Mouse (Mus musculus) adipocyte (in vitro differentiated cells): ENCODE data around the gene Tdp2.

Experiments
- DNase-seq: peaks from one replicate; pipeline ENCODE4 v3.0.0-alpha.2; 2016; ENCODE audit warnings: low spot score

The Tdp2 gene

DNA sequence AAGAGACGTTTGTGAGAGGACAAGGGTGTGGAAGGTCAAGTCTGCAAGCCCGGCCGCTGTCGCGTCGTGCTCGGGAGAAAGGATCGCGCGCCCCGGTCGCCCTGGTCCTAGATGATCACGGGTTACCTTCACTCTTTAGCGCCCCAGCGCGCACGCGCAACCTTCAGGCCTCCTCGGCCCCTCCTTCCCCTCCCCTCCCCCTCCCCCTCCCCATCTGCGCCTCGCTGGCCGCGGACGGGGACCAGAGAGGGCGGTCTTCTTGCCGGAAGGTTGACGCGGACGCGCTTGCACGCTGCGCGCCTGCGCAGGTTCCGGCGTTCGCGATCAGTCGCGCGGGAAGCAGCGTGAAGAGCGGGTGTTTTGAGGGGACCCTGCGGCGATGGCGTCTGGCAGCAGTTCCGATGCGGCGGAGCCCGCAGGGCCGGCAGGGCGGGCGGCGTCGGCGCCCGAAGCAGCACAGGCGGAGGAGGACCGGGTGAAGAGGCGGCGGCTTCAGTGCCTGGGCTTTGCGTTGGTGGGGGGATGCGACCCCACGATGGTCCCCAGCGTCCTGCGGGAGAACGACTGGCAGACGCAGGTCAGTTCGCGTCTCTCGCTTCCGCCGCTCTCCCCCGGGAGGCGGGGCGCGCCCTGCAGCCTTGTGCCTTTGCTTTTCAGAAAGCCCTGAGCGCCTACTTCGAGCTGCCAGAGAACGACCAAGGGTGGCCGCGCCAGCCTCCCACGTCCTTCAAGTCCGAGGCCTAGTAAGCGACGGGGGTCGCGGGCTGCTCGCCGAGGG is at the start of gene Tdp2, which contains the start of gene Acot13:
TSS of gene Tdp2 (plus strand) at position 327 of the 778 bp plus-strand sequence.
TSS of gene Acot13 (minus strand) at position 188 of the 778 bp plus-strand sequence.
- DNase-seq: peak; percentile 96

DNA sequence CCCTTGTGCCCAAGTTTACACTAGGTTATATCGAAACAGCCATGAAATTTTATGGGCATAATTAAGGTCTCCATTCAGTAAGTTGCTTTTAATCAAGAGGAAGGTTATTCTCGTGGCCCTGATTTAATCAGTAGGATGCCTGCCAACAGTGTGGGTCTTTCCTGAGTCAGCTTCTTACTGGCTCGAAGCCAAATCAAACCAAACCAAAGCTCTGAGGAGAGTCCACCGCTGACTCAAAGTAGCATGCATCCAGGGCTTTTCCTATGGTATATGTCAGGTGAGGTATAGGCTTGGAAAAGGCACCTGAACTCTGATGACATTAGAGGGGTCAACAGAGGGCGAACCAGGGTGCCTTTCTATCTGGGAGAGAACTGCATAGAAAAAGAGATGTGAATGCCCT is 49.6 kb upstream of the Tdp2 start:
- DNase-seq: no peak

DNA sequence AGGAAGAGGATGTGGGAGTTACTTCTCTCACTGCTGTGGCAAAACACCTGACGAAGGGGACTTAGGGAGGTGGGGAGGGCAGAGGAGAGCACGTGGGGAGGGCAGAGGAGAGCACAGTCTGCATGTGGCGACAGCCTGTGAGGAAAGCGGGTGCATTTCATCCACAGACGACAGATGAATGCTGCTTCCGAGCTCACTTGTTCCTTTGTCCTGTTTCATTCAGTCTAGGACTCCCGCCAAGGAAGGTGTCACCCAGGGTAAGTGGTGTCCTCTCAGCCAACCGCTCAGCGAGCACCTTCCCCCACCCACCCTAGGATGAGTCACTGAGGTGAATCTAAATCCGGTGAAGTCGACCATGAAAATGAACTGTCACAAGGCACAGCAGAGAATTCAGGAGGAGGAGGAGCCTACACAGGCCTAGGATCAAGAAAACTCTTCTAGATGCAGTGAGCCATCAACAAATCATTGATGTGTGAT is 45.4 kb upstream of the Tdp2 start:
- DNase-seq: no peak

DNA sequence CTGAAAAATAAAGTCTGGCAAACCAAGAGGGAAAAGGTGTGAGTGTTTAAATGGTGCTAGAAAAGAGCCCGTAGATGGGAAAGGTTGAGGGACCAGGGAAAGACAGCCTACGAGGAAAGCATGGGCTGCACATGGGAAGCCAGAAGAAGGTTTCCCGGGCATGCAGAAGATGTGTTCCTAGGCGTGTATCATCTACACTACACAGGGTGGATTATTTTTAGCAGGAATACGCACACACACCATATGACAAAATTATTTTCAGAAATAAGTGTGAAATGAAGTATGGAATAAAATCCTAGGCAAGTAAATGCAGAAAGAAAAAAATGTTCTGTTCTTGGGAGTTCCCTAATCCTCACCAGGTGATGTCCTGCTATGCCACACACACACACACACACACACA is 44.0 kb upstream of the Tdp2 start:
- DNase-seq: no peak

DNA sequence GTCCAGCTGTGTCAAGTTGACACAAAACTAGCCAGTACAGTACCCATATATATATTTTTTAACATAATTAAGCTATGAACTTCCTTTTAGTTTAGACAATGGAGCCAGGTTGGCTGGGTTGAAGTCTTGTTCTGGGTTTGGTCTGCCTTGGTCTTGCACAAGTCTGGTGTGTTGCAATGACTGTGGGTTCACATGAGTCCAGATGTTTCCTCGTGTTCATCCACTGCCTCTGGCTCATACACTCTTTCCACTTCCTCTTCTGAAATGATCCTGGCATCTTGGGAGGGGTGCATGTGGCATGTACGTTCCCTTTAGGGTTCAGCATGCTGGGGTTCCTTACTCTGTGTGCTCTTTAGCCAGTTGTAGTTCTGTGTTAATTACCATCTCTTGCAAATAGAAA is 40.1 kb upstream of the Tdp2 start:
- DNase-seq: peak; percentile 82

DNA sequence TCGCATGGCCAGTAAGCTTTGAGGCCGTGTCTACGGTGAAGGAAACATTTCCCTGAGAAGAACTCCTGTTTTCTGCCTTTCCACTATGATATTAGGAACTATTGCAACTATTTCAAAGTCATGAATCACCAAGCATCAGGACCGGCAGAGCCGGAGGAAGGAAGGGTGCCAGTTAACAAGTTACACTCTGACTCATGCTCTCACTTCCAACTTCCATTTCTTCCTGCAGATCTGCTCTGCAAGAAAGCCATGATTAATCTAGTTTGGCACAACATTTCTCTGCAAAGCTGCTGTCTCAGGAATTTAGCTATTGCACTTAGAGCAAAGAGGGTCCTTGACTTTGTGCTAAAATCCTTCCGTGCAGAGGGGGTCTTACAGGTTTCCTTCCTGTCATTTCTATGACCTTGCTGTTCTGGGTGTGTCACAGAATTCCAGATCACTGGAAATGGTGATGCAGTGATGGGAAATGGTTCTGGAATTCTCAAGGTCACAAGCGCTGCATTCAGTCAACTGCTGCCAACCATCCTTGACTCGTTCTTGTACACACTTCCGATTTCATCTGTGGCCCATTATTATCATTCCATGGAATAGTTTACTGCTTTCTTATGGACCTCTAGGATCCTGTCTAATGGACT is 39.0 kb upstream of the Tdp2 start:
- DNase-seq: peak; percentile 73

DNA sequence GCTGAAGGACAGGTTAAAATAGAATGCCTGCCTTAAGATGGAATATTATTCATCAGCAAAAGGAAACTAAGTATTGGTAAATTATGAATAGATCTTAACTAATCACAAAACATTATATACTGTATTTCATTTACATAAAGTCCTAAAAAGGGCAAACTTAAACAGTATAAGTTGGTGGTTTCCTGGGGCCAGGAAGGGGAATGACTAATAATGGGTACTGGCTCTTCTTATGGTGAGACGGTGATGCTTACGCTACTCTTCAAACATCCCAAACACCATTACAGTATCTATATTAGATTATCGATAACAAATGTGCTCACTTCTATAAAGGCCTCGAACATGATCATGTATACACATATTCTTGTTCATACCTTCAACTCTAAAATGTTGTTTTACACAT is 32.8 kb upstream of the Tdp2 start:
- no peak for DNase-seq

DNA sequence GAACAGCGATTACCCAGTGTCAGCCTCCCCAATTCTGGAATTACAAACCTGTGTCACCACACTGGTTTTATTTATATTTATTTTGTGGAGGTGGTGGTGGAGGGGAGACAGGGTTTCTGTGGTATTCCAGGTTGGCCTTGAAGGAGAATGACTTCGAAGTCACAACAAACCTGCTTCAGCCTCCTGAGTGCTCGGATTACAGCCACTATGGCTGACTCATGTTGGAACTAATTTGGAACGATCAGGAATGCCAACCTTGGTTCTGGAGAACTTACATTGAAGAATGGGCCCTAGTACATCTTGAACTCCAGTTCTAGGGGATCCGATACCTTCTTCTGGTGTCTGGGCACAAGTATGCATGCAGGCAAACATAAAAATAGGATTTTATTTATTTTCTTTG is 32.1 kb upstream of the Tdp2 start:
- no peak for DNase-seq

DNA sequence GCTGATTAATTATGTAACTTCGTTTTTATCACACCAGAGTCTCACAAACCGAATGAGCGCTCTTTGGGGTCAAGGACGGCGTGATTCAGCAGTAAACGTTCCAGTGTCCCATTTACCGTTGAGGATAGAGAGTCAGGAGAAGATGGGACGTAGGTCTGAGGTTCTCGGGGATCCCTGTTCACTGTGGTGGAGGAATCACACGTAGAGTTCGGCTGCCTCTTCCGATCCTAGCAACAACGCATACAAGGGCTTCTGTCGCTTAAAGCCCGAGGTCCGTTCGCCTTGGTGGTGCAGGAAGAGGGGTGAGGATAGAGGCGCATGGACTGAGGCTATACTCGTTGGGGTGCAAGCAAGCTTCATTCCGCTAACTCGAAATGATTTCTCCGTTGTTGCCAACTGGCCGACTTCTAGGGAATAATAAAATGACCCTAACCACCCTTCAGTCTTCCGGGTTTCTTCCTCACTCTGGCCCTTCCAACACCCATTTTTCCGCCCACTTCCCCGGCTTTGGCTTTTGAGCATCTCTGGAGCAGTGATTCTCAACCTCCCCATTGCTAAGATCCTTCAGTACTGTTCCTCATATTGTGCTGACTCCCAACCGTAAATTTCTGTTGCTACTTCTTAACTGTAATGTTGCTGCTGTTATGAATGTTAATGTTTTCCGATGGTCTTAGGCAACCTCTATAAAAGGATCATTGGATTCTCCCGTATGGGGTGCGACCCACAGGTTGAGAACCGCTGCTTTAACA is 31.4 kb upstream of the Tdp2 start:
- no peak for DNase-seq

DNA sequence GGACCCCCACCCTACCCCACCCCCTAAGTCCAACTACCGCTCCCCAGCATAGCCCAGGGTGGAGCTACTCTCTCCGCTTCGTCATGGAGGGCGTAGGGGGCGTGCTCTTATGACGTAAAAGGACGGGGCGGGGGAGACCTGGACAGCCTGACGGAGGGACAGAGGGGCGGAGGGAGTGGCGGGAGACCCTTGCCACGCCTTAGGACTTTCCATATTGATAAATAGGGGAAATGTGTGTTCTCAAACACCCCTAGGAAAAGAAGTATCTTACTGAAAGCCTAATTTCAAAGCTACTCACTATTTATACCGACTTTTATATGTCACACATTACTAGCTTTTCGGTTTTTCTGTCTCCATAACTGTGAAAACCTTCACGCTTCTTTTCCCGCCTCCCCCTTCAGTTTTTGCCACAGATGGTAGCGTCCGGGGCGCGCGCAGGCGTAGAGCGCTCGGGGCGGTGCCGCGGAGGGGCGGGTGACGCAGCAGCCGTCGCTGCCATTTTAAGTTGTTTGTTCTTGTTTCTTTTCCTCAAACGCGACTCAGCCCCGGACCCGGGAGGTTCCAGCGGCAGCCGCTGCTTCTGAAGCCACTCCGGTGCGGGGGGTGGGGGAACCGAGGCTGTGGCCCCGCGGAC is 30.7 kb upstream of the Tdp2 start:
- peak; percentile 97 for DNase-seq

DNA sequence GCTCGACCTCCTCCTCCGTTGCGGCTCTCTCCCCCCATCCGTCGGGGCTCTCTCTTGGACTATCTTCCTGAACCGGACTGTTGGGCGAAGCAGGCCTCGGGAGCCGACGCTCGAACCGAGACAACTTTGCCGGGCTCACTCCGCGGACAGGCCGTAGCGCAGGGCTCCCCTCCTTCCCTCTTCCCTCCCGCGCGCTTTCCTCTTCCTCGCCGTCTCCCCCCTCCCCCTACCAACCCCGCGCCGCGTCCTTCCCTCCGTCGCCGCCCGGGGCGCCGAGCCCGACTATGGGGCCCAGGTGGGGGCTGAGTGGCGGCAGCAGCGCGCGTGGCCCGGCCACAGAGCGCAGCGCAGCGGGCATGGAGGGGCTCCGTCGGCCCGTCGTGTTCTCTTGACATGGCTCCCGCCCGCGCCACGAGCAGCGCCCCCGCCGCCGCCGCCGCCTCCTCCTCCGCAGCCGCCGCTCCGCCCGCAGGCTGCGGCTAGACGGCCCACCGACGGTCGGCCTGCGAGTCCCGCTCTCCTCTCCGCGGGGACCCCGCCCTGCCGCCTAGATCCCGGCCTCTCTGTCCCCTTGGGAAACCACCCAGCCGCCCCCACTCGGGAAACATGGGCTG is 30.1 kb upstream of the Tdp2 start, which contains the start of gene BC005537:
TSS of gene BC005537 (plus strand) at position 350 of the 614 bp plus-strand sequence.
- DNase-seq: no peak

DNA sequence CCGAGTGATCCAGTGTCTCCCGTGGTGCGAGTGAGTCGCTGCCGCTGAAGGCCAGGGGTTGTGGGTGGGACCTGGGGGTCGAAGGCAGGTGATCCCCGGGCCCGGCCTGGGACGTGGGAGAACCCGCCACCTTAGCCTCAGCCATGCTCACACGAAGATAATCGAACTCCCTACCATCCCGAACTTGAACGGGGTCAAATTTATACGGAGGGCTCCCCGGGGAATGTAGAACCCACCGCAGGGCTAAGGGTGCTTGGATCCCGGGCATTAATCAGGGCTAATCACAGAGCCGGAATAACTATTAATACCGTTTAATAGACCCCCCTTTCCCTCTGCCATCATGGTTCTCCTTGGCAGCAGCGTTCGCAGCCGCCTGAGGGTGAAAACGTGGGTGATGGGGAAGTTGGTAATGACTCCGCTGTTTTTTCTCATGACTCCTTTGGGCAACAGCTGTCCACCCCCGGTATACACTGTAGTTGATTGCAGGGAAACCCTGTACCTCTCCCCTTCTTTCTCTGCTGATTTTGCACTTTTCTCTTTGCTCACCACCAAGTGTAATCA is 29.3 kb upstream of the Tdp2 start:
- peak; percentile 47 for DNase-seq

DNA sequence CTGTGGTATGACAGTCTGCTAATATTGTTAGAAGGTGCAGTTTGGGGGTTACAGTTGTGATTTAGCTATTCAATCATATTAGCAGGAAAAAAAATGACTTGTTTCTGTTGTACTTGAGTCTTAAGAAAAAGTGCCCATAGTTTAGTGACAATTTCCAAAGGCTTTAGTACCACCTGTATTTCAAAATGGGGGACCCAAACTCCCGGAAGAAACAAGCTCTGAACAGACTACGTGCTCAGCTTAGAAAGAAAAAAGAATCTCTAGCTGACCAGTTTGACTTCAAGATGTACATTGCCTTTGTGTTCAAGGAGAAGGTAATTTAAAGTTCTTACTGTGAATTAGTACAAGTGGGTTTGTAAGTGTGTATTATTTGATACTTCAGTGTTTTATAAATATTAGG is 28.3 kb upstream of the Tdp2 start:
- DNase-seq: no peak

DNA sequence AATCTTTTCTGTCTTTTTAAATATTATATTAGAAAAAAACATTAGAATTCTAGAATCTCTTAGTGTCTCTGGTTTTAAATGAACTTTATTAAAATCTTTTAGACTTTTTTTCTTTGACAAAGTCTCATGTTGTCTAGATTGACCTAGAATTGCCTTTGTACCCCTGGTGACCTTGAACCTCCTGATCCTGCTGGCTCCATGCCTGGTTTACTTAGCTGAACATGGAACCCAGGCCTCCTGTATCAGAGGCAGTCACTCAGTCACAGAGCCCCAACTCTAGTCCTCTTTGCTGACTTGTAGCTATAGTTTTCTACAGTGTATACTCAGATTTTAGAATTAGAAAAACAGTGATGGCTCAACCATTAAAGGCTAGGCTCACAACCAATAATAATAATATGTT is 25.4 kb upstream of the Tdp2 start:
- no peak for DNase-seq

DNA sequence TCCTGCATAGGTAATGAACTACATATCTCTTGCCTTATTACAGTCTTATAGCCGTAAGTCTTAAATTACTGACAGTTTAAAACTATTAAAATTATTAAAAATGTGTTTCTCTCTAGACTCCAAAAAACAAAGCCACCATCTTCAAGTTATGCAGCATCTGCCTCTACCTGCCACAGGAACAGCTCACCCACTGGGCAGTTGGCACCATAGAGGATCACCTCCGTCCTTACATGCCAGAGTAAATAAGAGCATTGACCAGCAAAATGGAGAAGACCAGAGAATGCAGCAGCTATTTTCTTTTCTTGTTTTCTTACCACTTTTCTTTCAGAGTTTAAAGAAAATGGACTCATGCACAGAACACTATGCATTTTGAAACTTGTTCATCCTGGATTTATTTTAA is 19.0 kb upstream of the Tdp2 start:
- DNase-seq: no peak

DNA sequence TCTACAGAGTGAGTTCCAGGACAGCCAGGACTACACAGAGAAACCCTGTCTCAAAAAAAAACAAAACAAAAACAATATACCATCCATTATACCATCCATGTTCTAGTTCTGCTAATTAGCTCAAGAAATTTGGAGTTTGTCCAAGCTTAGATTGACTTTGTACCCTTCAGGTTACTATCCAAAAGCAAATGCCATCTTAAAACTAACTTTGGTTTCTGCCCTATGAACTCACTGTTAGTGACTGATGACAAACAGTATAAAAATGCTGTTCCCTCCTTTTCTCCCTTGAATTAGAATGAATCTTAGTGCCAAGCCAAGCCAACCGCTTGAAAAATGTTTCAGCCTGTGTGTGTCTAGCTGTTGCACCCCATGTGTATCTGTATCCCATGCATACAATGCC is 16.9 kb upstream of the Tdp2 start:
- DNase-seq: no peak

DNA sequence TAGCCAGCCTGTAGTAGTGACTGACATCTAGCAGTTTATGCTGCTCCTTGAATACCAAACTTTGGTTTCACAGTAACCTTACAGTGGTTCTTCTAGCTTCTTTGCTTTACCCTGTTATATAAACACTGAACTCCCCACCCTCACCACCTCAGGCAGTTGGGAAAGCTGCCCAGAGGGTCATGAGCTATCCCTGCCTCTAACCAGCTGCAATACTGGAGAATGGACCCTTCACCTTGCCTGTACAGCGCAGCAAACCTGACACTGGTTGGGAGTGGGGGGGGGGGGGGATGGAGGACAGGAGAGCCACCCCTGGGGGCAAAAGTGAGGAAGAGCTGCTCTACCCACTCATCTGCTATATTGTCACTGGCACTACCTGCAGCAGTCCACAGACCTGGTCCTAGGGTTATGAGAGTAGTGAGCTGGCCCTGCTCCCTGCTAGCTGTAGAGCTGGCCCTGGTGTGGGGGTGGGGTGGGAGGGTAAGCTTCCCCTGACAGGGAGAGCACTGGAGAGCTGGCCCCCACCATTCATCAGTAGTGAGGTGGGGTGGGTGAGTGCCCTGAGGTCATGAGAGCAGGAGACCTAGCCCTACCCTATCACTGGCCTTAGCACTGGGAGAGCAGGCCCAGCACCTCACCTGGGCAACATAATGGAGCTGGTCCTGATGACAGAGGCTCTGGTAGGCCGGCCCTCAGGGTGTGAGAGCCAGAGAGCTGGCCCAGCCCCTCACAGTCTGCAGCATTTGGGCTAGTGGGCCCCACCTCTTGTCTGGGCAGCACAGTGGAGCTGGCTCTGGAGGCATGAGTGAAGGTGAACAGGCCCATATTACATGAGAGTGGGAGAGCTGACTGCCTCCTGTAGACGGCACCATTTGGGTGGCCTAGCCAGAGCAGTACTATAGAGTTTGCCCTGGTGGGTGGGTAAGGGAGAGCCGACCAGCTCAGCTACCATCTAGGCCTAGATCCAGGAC is 15.1 kb upstream of the Tdp2 start:
- DNase-seq: peak; percentile 43

DNA sequence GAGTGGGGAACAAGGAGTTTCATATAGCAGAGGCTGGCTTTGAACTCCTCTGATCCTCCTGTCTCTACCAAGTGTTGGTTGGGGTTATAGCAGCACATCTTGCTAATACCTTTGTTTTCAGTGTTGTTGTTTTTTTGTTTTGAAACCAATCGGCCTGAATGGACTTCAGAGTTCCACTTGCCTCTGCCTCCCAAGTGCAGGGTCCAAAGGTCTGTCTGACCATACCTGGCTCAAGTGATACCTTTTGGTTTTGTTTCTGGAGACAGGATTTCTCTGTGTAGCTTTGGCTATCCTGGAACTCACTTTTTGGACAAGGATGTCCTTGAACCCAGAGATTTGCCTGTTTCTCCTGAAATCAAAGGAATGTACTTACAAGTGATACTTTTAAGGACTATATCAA is 11.5 kb upstream of the Tdp2 start:
- DNase-seq: no peak

DNA sequence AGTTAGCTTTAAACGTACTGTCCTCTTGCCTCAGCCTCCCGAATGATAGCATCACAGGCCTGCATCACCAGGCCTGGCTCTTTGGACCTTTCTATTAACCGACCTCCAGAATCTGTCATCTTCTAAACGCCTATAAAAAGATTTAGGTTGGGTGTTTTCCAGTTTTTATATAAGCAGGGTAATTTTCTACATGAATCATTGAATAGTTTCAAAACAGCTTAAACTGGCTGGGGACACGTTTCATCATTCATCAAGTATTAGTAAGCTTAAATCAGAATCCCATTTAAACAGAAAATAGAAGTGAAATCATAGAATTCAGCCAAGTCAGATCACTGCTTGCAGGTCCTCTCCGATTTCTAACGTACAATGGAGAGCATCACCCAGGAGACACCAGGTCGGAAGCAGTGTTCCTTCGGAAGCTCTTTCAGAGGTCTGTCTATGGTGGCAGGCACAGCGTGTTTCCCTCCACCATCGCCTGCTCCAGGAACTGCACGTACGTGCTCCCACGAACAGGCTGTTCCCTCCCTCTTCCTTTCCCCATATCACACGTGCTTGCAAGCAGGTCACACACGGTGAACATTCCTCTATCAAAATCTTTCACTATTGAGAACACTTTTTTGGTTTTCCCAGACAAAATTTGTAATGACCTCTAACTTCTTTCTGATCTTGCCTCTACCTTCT is 8.7 kb upstream of the Tdp2 start:
- DNase-seq: no peak

DNA sequence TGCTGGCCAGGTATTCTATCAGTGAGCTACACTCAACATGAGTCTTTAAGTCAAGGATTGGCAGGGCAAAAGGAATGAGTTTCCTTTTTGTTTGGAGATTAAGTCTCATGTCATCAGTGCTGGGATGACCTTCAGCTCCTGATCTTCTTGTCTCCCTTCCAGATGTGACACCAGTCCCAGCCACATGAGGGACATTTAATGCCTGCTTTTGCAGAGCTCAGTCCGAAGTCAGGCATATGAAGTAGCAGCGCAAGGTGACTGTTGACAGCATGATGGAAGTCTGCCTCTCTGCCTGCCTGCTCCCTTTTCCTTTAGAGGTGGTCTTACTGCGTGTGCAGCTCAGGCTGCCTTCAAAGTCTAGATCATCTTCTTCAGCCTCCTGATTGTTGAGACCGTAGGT is 6.8 kb upstream of the Tdp2 start:
- no peak for DNase-seq
